Mouse (Mus musculus): ENCODE data around the gene Large2.

DNA sequence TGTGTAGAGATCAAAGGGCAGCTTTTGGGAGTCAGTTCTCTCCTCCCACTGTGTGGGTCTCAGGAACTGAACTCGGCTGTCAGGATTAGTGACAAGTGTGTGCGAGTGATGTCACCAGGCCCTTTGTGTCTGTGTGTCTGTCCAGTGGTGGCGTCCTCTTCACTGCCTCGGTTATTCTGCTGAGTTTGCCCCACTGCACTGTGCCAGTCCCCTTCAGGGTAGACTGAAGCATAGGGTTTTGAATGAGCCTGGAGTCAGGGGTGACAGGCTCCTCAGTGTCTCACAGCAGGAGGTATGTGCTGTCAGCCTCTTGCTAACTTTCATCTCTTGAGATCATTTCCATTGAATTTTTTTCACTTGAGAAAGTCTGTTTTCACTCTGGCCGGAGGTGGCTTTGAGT, 21.3 kb downstream of the Large2 start:
- TF ChIP-seq CTCF (IDR thresholded peaks at IDR 0.05; ENCODE audit: low read depth): no peak
- no peak for TF ChIP-seq EP300 (optimal IDR thresholded peaks at IDR 0.05)
